ENCODE assay signal across 8 mouse cellular contexts in the genomic region with DNA sequence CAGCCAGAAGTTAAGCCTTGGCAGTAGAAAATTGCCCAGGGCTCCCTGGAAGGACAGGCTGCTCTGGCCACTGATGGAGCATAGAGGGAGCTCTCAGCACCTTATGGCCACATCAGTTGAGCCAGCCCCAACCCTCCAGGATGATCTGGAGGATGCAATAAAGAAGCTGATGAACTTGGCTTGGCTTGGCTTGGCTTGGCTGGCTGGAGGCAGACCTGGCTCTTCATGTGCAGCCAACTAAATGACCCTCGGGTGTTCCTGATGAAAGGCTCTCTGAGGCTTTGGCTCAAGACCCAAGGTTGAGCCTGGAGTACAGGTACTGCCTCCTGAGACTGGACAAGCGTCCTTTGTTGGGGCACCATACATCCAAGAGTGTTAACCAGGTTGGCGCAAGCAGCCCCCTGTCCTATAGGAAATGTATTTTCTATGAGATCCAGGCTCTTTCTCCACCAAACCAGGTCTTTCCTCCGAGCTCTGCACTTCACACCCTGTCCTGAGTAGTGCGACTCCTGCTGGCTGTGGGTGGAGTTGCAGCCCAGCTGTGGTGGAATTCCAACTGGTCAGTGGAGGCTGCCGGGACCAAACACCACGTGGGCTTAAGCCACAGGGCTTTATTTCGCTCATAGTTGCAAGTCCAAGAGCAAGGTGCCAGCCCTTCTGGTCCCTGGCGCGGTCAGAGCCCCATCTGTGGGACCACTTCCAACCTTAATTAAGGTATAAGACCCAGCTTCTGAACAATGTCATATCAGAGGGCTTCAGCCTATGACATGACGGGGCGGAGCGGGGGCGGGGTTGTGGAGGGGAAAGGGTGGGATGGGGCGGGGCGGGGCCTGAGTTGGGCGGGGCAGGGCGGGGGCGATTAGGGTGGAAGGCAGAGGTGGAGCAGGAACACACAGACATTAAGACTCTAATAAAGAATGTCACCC. TPM values are rescaled to one million over a fixed set of nuclear protein-coding genes. Genes with fewer than 3 reads are reported as not detected.
DNase-seq lines count a peak whose midpoint lies in the region; ATAC-seq and TF ChIP-seq lines count a peak whose summit lies in the region.

No protein-coding gene starts in this region.

- TF ChIP-seq CTCF in lung, postnatal 0 days (IDR thresholded peaks at IDR 0.05): peak; percentile 98

- H3K9ac ChIP-seq in forebrain, embryonic 14.5 days (ENCODE audit: low read length): no peak overlapping the region
- H3K9ac ChIP-seq in lung, postnatal 0 days (replicated peaks; ENCODE audit: low read depth): no peak overlapping the region

- ATAC-seq in forebrain, embryonic 14.5 days: peak; percentile 47
- peak; percentile 84 for ATAC-seq in lung, postnatal 0 days

- 0 out of 2 replicates have a peak overlapping the region, but pooled peaks have one; percentile 20 for H3K4me2 ChIP-seq in forebrain, embryonic 14.5 days (ENCODE audit: low read length)
- peak overlapping the region; percentile 52 for H3K4me2 ChIP-seq in lung, postnatal 0 days (replicated peaks; ENCODE audit: low read depth, low read length)

- no peak for TF ChIP-seq EP300 in lung, postnatal 0 days (IDR thresholded peaks at IDR 0.05)

- intact Hi-C loops in heart, postnatal 14 days (cut with DNase I): loop anchor here (2.0 to 10.0 kb wide), 2 partner anchors 78 to 182 kb away; no protein-coding TSS in a partner anchor

- DNase-seq in Muller cell, postnatal 12 days (ENCODE audit: inconsistent ontology term): peak; percentile 86
- peak; percentile 38 for DNase-seq in cerebellum, adult 11-12 months
- peak; percentile 67 for DNase-seq in forebrain, embryonic 14.5 days (ENCODE audit: low spot score)
- peak; percentile 85 to 95 for DNase-seq in heart, postnatal 14 days
- DNase-seq in kidney, postnatal 4 days: peak; percentile 94 to 95
- peak; percentile 91 for DNase-seq in lung, postnatal 0 days (ENCODE audit: low spot score)
- peak; percentile 91 for DNase-seq in retina, embryonic 14.5 days (ENCODE audit: low spot score)
- peak; percentile 90 for DNase-seq in urinary bladder, postnatal 14 days (ENCODE audit: low spot score)

- no peak overlapping the region for H3K27ac ChIP-seq in forebrain, embryonic 14.5 days (ENCODE audit: low read depth, low read length)
- H3K27ac ChIP-seq in lung, postnatal 0 days (ENCODE audit: low read length): no peak overlapping the region

- H3K9me3 ChIP-seq in forebrain, embryonic 14.5 days (replicated peaks; ENCODE audit: control insufficient read depth, low read length): no peaks in the 10 kb centered on the region
- H3K9me3 ChIP-seq in lung, postnatal 0 days (ENCODE audit: low read length): no peaks in the 10 kb centered on the region

- WGBS in forebrain, embryonic 14.5 days: 8% methylated on average over 17 of the region's 19 CpGs
- WGBS in lung, postnatal 0 days: 10% methylated on average over 18 of the region's 19 CpGs

- no peaks in the 10 kb centered on the region for H3K4me1 ChIP-seq in forebrain, embryonic 14.5 days (ENCODE audit: control insufficient read depth, insufficient read depth, low read length)
- H3K4me1 ChIP-seq in lung, postnatal 0 days (ENCODE audit: insufficient read depth, low read depth, low read length): no peaks in the 10 kb centered on the region

- H3K36me3 ChIP-seq in forebrain, embryonic 14.5 days (ENCODE audit: control insufficient read depth, insufficient read depth, low read length): no peaks in the 10 kb centered on the region
- H3K36me3 ChIP-seq in lung, postnatal 0 days (ENCODE audit: insufficient read depth, low read length): no peaks in the 10 kb centered on the region

- no peaks in the 10 kb centered on the region for H3K27me3 ChIP-seq in forebrain, embryonic 14.5 days (replicated peaks; ENCODE audit: control insufficient read depth, insufficient read depth, low read length)
- no peaks in the 10 kb centered on the region for H3K27me3 ChIP-seq in lung, postnatal 0 days (replicated peaks; ENCODE audit: insufficient read depth, low read length)

- no peak overlapping the region for H3K4me3 ChIP-seq in forebrain, embryonic 14.5 days (ENCODE audit: low read depth, low read length)
- H3K4me3 ChIP-seq in lung, postnatal 0 days (ENCODE audit: low read depth, low read length): no peak overlapping the region

RNA-seq across cellular contexts. Expression of gene Arhgef16, which starts 55.1 kb away (rescaled TPM):
- 0.32 and 0.56 TPM in 2 replicates for polyA plus RNA-seq in forebrain, embryonic 14.5 days (2014; fragmentation: Nextera tagmentation; extraction: Ambion mirVana)
- under 1 TPM; 0.65 to 0.71 TPM for total RNA-seq in heart, postnatal 14 days (2021)
- 15.9 and 20.2 TPM in 2 replicates for polyA plus RNA-seq in lung, postnatal 0 days (2015; fragmentation: Nextera tagmentation; extraction: Ambion mirVana)

Comparison
In these comparisons a context has a peak if more than half of its experiments do, and no peak if none do; other contexts are left out.
1. DNase-seq: peak in every context shown above with its lines; median percentile 94 in kidney, postnatal 4 days; 91 in lung, postnatal 0 days; 91 in retina, embryonic 14.5 days; 90 in heart, postnatal 14 days; 90 in urinary bladder, postnatal 14 days; 86 in Muller cell, postnatal 12 days; 67 in forebrain, embryonic 14.5 days; 38 in cerebellum, adult 11-12 months.
2. RNA of gene Arhgef16, which starts 55.1 kb away (polyA plus RNA-seq): 15.9 to 20.2 TPM in lung, postnatal 0 days; 0.32 to 0.56 TPM in forebrain, embryonic 14.5 days; every median in the first group is over 10 times any median in the second.